Mouse (Mus musculus) left cerebral cortex, adult 2 months (tissue): ENCODE data around the gene 1500009C09Rik. TPM values are rescaled to one million over a fixed set of nuclear protein-coding genes. Genes with fewer than 3 reads are reported as not detected.

Source experiments
- DNase-seq, 2 experiments: peaks; one replicate each; pipeline ENCODE4 v3.0.0; 2021 to 2022; ENCODE audit warnings: low spot score in 2 of 2, mixed read lengths in 1 of 2; ENCODE audit errors: extremely low spot score in 1 of 2
- H3K27ac ChIP-seq: fragments of 200-600 bp; 2 replicates; pipeline ENCODE4 v1.8.1; 2022
- H3K4me3 ChIP-seq: fragments of 200-600 bp; 2 replicates; pipeline ENCODE4 v1.8.1; 2022
- CTCF ChIP-seq: fragments of 200-600 bp; IDR thresholded peaks from 2 replicates; pipeline ENCODE4 v1.8.1; 2022; ENCODE audit warnings: antibody characterized with exemption, mild to moderate bottlenecking, moderate library complexity
- intact Hi-C: fragments of 180-260 bp; cut with DNase I; formaldehyde crosslinking; loops from one replicate; pipeline ENCODE4 v1.15.1; 2025
- total RNA-seq, 2 experiments: library from RNA; stranded (reverse); gene quantifications; 2 replicates each; pipeline ENCODE4 v1.2.3; 2021

1500009C09Rik gene
- total RNA-seq, 2 experiments from 2014 or later = 96.5 to 102 TPM

DNA sequence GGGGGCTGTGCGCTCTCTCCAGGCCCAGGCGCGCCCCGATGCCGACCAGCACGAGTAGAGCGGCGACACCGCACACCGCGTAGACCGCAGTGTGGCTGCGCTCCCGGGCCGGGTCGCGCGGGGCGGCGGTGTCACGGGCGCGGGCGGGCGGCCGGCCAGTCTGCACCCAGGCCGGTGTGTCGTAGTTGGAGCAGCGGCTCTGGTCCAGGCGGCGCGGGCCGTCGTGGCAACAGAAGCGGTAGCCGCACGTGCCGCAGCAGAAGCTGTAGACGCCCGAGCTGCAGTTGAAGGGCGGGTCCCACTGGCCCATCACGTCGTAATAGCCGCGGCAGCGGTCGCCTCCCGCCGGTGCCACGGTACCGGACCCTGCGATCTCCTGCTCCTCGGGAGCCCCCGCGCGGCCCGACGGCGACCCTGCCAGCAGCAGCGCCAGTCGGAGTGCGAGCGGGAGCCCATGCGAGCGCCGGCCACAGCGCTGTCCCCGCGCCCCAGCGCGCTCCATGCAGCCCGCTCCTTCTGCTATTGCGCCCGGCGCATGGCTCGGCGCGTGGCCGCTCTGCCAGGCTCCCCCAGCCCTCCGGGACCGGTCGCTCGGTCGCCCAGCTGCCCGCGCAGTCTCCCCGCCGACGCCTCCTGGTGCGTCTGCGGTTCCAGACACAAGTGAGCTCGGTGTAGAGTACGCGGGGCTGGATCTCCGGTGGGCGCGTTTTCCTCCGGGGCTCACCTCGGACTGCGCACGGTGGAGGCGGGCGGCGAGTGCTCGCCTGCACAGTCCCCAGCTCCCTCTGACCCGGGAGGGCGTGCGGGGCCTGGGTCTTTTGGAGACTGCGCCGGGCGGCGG lies 40.1 kb upstream of the 1500009C09Rik start:
- TF ChIP-seq CTCF = no peak; the same call in 1 of the 2 replicates
- H3K4me3 ChIP-seq = peak overlapping the region; percentile 38
- H3K27ac ChIP-seq = no peak overlapping the region
- no peak for DNase-seq
- intact Hi-C loops = no loop called here

DNA sequence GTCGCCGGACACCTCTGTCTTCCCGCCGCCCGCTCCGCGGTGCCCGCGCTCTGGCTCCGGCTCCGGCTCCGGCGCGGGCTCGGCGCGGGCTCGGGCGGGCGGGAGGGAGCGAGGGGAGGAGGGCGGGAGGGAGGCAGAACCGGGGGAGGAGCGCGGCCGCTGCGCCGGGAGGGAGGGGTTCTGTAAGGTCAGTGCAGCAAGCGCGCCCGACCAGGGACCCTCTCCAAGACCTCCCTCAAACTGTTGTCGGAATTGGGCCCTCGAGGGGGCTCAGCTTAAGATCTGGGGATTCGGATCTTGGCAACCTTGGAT lies 39.5 kb upstream of the 1500009C09Rik start, which contains the start of gene Shisa8:
Gene Shisa8 (minus strand): TSS at position 64 of the 312 bp plus-strand sequence.
- DNase-seq = no peak
- TF ChIP-seq CTCF = no peak
- intact Hi-C loops = no loop called here
- Histone ChIP-seq H3K27ac (no peak within 1 kb of the TSS), H3K4me3 (peak within 1 kb of the TSS; percentile 38)

DNA sequence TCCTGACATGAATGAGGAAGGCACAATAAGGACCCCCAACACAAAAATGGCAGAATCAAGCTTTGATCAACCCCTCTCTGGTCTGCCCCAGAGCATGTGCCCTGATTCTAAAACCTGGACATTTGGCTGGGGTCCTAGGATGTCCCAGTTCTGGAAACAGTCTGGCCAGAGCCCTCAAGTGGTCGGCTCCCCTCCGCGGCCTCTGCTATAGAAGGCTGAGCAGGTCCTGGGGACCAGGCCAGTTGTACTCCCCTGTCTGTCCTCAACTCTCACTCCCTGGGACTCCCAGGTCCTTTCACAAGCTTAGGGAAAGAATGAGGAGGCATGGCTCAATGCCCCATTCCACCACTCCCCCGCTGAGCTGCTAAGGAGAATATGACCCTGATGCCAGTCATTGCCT lies 39.0 kb upstream of the 1500009C09Rik start:
- no peak for TF ChIP-seq CTCF
- H3K27ac ChIP-seq = no peak overlapping the region
- H3K4me3 ChIP-seq = no peak overlapping the region
- no peak for DNase-seq
- intact Hi-C loops = no loop called here

DNA sequence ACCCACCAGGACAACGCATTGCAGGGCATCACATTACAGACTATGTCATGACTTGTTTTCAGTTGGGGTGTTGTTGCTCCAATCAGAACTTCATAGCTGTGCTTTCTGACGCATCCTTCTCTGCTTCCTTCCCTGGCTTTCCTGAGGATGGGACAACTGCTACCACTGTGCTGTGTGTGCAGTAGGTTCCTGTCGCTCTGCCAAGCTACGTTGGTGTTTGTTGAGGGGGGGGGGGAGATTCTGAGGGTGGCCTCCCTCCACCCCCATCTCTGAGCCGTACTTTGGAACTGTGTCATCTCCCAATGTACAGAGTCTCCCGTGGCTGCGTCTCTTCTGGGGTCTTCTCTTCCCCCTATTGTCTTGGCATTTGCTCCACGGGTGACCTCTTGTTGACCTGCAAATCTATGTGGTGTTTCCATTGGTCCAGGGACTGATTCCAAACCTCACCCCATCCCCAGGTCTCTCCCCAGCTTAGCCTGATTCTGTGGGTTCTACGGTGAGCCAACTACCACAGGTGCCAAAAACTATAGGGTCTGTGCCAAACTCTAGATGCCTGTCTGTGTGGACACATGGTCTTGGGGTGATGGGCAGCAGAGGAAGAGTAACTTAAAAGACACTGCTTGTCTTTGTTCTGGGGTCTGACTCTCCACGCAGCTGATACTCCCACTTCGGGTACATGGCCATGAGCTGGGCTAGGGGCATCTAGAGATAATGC lies 36.7 kb upstream of the 1500009C09Rik start:
- no peak for TF ChIP-seq CTCF

DNA sequence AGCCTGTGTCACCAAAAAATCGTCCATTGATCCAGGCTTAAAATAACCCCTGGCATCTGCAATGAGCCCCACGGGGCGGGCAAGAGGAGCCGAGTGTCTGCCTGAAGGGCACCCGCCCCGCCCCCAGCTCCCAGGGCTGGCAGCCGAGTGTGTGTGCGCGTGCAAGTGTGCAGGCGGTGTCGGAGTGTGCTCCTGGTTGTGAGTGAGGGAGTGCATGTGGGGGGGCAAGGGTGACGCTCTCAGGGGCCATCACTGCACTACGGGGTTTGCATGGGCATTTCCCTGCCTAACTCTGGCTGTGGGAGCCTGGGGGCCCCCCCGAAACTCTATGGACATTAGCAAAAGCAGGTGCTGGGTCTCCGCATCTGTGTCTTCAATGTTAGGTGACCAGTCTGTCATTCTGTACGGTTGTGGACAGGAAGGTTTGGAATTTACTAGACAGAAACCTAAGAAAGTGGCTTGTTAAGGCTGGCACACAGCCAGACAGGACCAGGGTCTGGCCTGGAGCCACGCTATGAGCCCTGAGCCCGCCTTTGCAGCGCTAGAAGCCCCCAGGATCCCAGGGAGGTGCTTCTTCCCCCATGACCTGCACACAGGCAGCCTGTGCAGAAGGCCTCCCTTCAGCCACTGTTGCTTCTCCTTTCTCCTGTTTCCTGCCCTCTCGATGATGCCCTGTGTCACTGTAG lies 35.9 kb upstream of the 1500009C09Rik start:
- H3K4me3 ChIP-seq = no peak overlapping the region
- intact Hi-C loops = no loop called here
- DNase-seq = no peak
- no peak overlapping the region for H3K27ac ChIP-seq
- no peak for TF ChIP-seq CTCF

More for the DNA sequence above, 36.7 kb upstream of the 1500009C09Rik start:
- no peak overlapping the region for H3K27ac ChIP-seq
- no peak for DNase-seq
- H3K4me3 ChIP-seq = no peak overlapping the region
- intact Hi-C loops = no loop called here

DNA sequence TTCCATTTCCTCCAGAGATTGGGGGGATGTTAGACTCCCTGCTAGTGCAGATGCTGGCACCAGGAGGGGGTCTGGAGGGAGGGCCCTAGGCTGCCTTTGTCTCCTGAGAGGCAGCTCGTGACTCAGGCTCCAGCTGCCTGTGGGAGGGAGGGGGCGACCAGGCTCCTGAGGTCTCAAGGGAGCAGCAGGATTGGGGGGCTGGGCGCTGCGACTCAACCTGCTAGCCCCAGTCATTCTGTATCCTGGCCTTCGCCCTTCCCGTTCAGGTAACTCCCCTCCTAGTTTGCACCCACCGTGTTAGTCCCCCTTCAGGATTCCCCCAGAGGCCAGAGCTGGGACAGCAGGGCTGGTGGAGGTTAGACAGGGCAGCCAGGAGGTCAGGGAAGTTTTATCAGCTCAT lies 35.2 kb upstream of the 1500009C09Rik start:
- Histone ChIP-seq H3K4me3 (no peak overlapping the region), H3K27ac (no peak overlapping the region)
- intact Hi-C loops = no loop called here
- TF ChIP-seq CTCF = no peak; the same call in 1 of the 2 replicates
- no peak for DNase-seq

DNA sequence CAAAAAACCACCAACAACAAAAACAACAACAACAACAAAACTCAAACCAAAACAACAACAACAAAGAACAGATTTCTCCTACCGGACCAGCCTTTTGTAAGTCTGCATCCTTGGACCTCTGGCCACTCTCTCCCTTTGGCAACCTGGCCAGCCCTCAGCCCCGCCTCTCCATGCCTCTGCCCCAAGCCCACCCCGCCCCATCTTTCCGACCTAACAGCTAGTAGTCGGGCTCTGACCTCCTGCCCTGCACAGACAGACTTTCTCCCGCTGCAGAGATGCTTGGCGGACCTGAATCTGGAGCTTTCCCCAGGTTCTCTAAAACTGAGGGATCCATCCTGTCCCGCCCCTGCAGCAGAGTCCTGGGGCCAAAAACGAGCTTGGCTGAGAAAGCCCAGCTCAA lies 34.2 kb upstream of the 1500009C09Rik start:
- H3K4me3 ChIP-seq = no peak overlapping the region
- no peak overlapping the region for H3K27ac ChIP-seq
- intact Hi-C loops = no loop called here
- no peak for DNase-seq
- TF ChIP-seq CTCF = no peak

DNA sequence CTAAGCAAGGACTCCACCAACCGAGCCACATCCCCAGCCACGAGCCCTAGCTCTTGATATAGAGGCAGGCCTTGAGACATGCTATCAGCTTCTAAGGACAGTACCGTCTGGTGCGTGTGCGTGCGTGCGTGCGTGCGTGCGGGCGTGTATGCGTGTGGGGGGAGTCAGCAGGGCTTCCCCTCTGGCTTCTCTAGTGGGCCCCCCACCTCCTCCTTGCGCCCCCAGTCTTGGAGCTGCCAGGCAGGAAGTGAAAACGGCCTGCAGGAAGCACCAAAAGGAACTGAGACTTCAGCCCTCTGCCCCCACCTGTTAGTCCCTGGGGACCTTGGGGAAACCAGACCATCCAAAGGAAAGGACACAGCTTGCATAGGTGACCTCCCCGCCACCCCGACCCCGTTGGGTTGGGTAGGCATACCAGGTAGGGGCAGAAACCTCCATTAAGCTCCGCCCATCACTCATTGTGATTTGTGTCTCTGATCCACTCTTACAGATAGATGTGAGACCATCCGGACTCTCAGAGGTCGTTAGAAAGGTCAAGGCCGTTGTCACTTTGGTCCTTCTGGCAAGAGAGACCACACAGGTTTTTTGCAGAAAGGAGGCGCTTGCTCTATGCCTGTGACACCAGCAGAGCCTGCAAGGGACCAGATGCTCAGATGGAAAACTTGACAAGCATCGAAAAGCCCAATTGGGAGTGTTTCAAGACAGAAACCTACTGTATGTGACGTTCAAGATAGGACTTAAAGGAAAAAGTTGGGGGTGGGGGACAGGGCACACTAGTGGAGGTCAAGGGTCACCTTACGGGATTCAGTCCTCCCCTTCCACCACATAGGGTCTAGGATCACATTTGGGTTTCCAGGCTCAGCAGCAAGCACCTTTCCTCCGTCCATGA lies 33.2 kb upstream of the 1500009C09Rik start:
- intact Hi-C loops = no loop called here
- no peak overlapping the region for H3K4me3 ChIP-seq
- no peak for TF ChIP-seq CTCF
- H3K27ac ChIP-seq = no peak overlapping the region
- no peak for DNase-seq

DNA sequence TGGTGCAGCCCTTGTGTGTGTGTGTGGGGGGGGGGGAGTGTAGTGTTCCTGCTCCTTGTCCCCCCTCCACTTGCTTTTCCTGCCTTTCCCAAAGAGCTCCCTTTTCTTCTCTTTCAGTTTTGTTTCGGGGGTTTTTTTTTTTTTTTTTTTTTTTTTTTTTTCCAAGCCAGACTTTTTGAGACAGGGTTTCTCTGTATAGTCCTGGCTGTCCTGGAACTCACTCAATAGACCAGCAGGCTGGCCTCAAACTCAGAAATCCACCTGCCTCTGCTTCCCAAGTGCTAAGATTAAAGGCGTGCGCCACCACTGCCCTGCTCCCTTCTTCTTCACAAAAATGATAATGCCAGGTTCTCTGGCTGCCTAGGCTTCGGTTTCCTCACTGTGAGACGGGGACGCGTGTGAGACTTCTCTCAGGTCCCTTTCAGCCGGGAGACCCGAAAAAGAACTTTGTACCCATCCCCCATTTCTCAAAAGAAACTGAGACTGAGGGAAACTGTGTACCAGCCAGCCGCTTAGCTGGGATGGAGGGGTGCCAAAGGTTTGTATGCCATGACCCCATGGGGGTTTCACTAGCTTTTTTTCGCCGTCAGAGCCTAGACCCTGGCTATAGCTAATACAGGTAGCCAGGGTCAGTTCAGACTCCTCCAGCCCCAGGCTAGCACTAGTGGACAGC lies 32.1 kb upstream of the 1500009C09Rik start:
- Histone ChIP-seq H3K4me3 (no peak overlapping the region), H3K27ac (no peak overlapping the region)
- TF ChIP-seq CTCF = no peak
- DNase-seq = no peak
- intact Hi-C loops = no loop called here

DNA sequence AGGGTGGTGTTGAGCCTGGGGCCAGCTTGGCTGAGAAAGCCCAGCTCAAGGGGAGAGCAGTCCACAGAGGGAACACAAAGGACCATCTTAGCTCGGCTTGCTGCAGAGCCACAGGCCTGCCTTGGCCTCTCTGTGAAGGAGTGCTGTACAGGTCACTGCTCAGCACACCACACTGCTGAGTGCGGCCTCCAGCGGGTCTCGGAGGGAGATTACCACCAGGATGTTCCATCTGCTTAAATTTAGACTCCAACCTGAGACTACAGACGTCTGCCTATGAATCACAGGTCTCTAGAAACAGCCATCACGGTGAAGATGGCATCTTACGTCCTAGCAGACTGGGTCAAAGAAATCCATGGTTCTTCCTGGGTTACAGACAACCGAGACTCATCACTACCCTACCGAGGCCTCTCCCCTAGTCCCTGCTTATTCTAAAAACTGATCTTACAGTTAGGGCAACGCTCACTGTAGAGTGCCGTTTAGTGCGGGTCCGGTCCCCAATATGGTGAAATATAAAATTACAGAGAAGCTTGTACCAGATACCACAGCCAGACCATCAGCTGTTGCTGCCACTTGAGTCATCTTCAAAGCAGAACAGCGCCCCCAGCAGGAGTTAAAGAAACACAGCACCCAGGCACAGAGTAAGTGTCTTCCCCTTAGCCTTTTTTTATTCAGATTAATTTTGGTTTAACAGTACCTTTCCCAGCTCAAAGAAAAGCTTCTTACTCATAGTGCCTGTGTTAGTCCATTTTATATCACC lies 30.9 kb upstream of the 1500009C09Rik start:
- Histone ChIP-seq H3K27ac (no peak overlapping the region), H3K4me3 (no peak overlapping the region)
- intact Hi-C loops = no loop called here
- TF ChIP-seq CTCF = peak; percentile 31
- DNase-seq = no peak
